Mouse (Mus musculus) C2C12 (cell line): Measurements from ENCODE around the gene Ntn5. TPM values are rescaled to one million over a fixed set of nuclear protein-coding genes. Genes with fewer than 3 reads are reported as not detected.

ENCODE experiments used
- H3K27me3 ChIP-seq: one replicate; pipeline ENCODE4 v1.6.1; 2011; ENCODE audit not compliant: control insufficient read depth, insufficient read depth, insufficient read length
- H3K36me3 ChIP-seq: one replicate; pipeline ENCODE4 v1.6.1; 2011; ENCODE audit not compliant: control insufficient read depth, insufficient read depth
- H3K4me3 ChIP-seq: one replicate; pipeline ENCODE4 v1.5.1; 2011; ENCODE audit warnings: mild to moderate bottlenecking, control low read depth; ENCODE audit not compliant: poor library complexity, insufficient read depth, severe bottlenecking
- H3K79me2 ChIP-seq: one replicate; pipeline ENCODE4 v1.6.1; 2011; ENCODE audit not compliant: control insufficient read depth, insufficient read depth
- H3K79me3 ChIP-seq: one replicate; pipeline ENCODE4 v1.6.1; 2011; ENCODE audit warnings: low read depth, control low read depth
- H3ac ChIP-seq: one replicate; pipeline ENCODE3; 2011; ENCODE audit warnings: low read depth; ENCODE audit not compliant: control insufficient read depth, insufficient read length
- CEBPB ChIP-seq: IDR thresholded peaks from one replicate; pipeline ENCODE4 v1.6.1; 2011; ENCODE audit warnings: low read depth, mild to moderate bottlenecking, control low read depth, moderate library complexity
- CTCF ChIP-seq: IDR thresholded peaks from one replicate; pipeline ENCODE4 v1.5.1; 2011; ENCODE audit not compliant: control insufficient read depth, insufficient read depth, insufficient read length
- FOSL1 ChIP-seq: IDR thresholded peaks from one replicate; pipeline ENCODE4 v1.8.0; 2011; ENCODE audit warnings: mild to moderate bottlenecking, low read length; ENCODE audit not compliant: poor library complexity, insufficient read depth, severe bottlenecking
- MAX ChIP-seq: IDR thresholded peaks from one replicate; pipeline ENCODE4 v1.6.1; 2011; ENCODE audit warnings: mild to moderate bottlenecking, control low read depth
- MYOD1 ChIP-seq: IDR thresholded peaks from one replicate; pipeline ENCODE4 v1.6.1; 2011; ENCODE audit warnings: low read depth; ENCODE audit not compliant: control insufficient read depth, insufficient read length
- MYOG ChIP-seq: IDR thresholded peaks from one replicate; pipeline ENCODE4 v1.6.1; 2011; ENCODE audit not compliant: control insufficient read depth, insufficient read length; ENCODE audit errors: extremely low read depth
- USF1 ChIP-seq: IDR thresholded peaks from one replicate; pipeline ENCODE4 v1.6.1; 2011; ENCODE audit warnings: low read depth, mild to moderate bottlenecking, control low read depth, moderate library complexity
- polyA plus RNA-seq: library from polyadenylated mRNA; unstranded; fragments of >200 nt; fragmentation: generic; extraction: Trizol; gene quantifications from one replicate; pipeline ENCODE4 v1.2.1, GENCODE M21; 2012; ENCODE audit warnings: missing spikeins

Ntn5 gene
- polyA plus RNA-seq, 1 experiment: 0.04 TPM

- TF ChIP-seq CEBPB: no peak
- no peak for TF ChIP-seq FOSL1
- H3K79me2 ChIP-seq: no peaks in the 10 kb centered on the region
- no peak overlapping the region for H3K4me3 ChIP-seq
- H3K36me3 ChIP-seq: no peaks in the 10 kb centered on the region
- H3K79me3 ChIP-seq: no peaks in the 10 kb centered on the region
- H3ac ChIP-seq: no peak overlapping the region
- H3K27me3 ChIP-seq: peaks cover 15% of the 10 kb centered on the region
Measured at GRCm38 (mm10) chr7:45701607-45702006, 17.8 kb downstream of the Ntn5 start.

GRCm38 (mm10) chr7:45702316-45702715 lies 18.5 kb downstream of the Ntn5 start:
- TF ChIP-seq MYOG (no peak), MAX (no peak), CTCF (no peak), FOSL1 (no peak), CEBPB (no peak), MYOD1 (no peak), USF1 (no peak)
- H3K27me3 ChIP-seq: peaks cover 15% of the 10 kb centered on the region
- no peaks in the 10 kb centered on the region for H3K36me3 ChIP-seq
- H3K79me2 ChIP-seq: no peaks in the 10 kb centered on the region
- H3K4me3 ChIP-seq: no peak overlapping the region
- no peak overlapping the region for H3ac ChIP-seq
- no peaks in the 10 kb centered on the region for H3K79me3 ChIP-seq

GRCm38 (mm10) chr7:45702809-45703520 lies 19.1 kb downstream of the Ntn5 start:
- Histone ChIP-seq H3ac (no peak overlapping the region), H3K36me3 (no peaks in the 10 kb centered on the region), H3K27me3 (peaks cover 15% of the 10 kb centered on the region), H3K79me3 (no peaks in the 10 kb centered on the region), H3K4me3 (no peak overlapping the region), H3K79me2 (no peaks in the 10 kb centered on the region)
- TF ChIP-seq USF1 (no peak), CTCF (no peak), MYOD1 (no peak), CEBPB (no peak), MAX (no peak), MYOG (no peak), FOSL1 (no peak)

- Histone ChIP-seq H3K79me2 (no peaks in the 10 kb centered on the region), H3K36me3 (no peaks in the 10 kb centered on the region), H3K79me3 (no peaks in the 10 kb centered on the region), H3ac (no peak overlapping the region), H3K27me3 (peaks cover 15% of the 10 kb centered on the region), H3K4me3 (no peak overlapping the region)
- TF ChIP-seq MAX: no peak
- no peak for TF ChIP-seq CEBPB
- TF ChIP-seq USF1: no peak
- no peak for TF ChIP-seq FOSL1
- TF ChIP-seq MYOG: no peak
- TF ChIP-seq CTCF: no peak
- TF ChIP-seq MYOD1: no peak
Measured at GRCm38 (mm10) chr7:45703521-45704033, 19.8 kb downstream of the Ntn5 start.

- peaks cover 15% of the 10 kb centered on the region for H3K27me3 ChIP-seq
- no peaks in the 10 kb centered on the region for H3K36me3 ChIP-seq
- H3K79me3 ChIP-seq: no peaks in the 10 kb centered on the region
- no peaks in the 10 kb centered on the region for H3K79me2 ChIP-seq
- TF ChIP-seq USF1 (no peak), CEBPB (no peak), FOSL1 (no peak), MYOG (no peak), CTCF (no peak), MAX (no peak), MYOD1 (no peak)
- H3K4me3 ChIP-seq: no peak overlapping the region
- peak overlapping the region; percentile 35 for H3ac ChIP-seq
Measured at GRCm38 (mm10) chr7:45704046-45704559, 20.3 kb downstream of the Ntn5 start.
